In genomic region chr3:87079751-87080150, GRCm38 (mm10) we compare ENCODE assay signal across 21 mouse cellular contexts.
DNase-seq lines count a peak whose midpoint lies in the region; ATAC-seq and TF ChIP-seq lines count a peak whose summit lies in the region.
"Had no signal": no experiment of that assay in that cellular context is flagged by ENCODE, and none has a peak within 500 bp of the region (broad histone marks: within the 10 kb centered on the region; RNA-seq: fewer than 3 reads in every experiment).

No protein-coding gene starts in this region.

- no peaks in the 10 kb centered on the region for H3K9me3 ChIP-seq in forebrain, embryonic 11.5 days (ENCODE audit: control insufficient read depth, low read length)
- H3K9me3 ChIP-seq in forebrain, postnatal 0 days (ENCODE audit: low read length), result no peaks in the 10 kb centered on the region
- H3K9me3 ChIP-seq in heart, embryonic 10.5 days, result no peaks in the 10 kb centered on the region
- H3K9me3 ChIP-seq: embryonic facial prominence, embryonic 12.5 days; forebrain, embryonic 10.5 days; forebrain, embryonic 13.5 days; forebrain, embryonic 15.5 days had no signal

- no peaks in the 10 kb centered on the region for H3K27me3 ChIP-seq in forebrain, embryonic 11.5 days (ENCODE audit: control insufficient read depth, insufficient read depth, low read length)
- H3K27me3 ChIP-seq in forebrain, postnatal 0 days (ENCODE audit: insufficient read depth, low read length), result no peaks in the 10 kb centered on the region
- no peaks in the 10 kb centered on the region for H3K27me3 ChIP-seq in heart, embryonic 10.5 days (ENCODE audit: insufficient read depth, poor library complexity, severe bottlenecking)
- H3K27me3 ChIP-seq: forebrain, embryonic 13.5 days; forebrain, embryonic 15.5 days had no signal

- no peak overlapping the region for H3K4me3 ChIP-seq in forebrain, embryonic 11.5 days (ENCODE audit: low read depth, low read length)
- H3K4me3 ChIP-seq in forebrain, postnatal 0 days (ENCODE audit: low read depth, low read length), result no peak overlapping the region
- H3K4me3 ChIP-seq in heart, embryonic 10.5 days, result no peak overlapping the region
- H3K4me3 ChIP-seq: embryonic facial prominence, embryonic 12.5 days; erythroblast, embryonic 14.5 days; forebrain, embryonic 10.5 days; forebrain, embryonic 13.5 days; forebrain, embryonic 15.5 days had no signal

- H3K27ac ChIP-seq in forebrain, embryonic 11.5 days (ENCODE audit: low read depth, low read length), result no peak overlapping the region
- H3K27ac ChIP-seq in forebrain, postnatal 0 days (ENCODE audit: low read depth, low read length), result no peak overlapping the region
- no peak overlapping the region for H3K27ac ChIP-seq in heart, embryonic 10.5 days
- H3K27ac ChIP-seq: embryonic facial prominence, embryonic 12.5 days; forebrain, embryonic 10.5 days; forebrain, embryonic 13.5 days; forebrain, embryonic 15.5 days had no signal

- no peak for TF ChIP-seq CTCF in forebrain, postnatal 0 days (IDR thresholded peaks at IDR 0.05; ENCODE audit: low read depth)

- no peak overlapping the region for H3K9ac ChIP-seq in forebrain, embryonic 11.5 days (ENCODE audit: low read length)
- H3K9ac ChIP-seq in forebrain, postnatal 0 days, result no peak overlapping the region
- H3K9ac ChIP-seq: embryonic facial prominence, embryonic 12.5 days; forebrain, embryonic 13.5 days; forebrain, embryonic 15.5 days had no signal

- no peak for ATAC-seq in forebrain, embryonic 11.5 days (replicated peaks; ENCODE audit: low FRiP score)
- ATAC-seq in forebrain, postnatal 0 days, result no peak
- ATAC-seq: forebrain, embryonic 13.5 days; forebrain, embryonic 15.5 days had no signal

- H3K36me3 ChIP-seq in forebrain, embryonic 11.5 days (ENCODE audit: control insufficient read depth, insufficient read depth, low read length), result peaks cover 14% of the 10 kb centered on the region
- H3K36me3 ChIP-seq in forebrain, postnatal 0 days (ENCODE audit: insufficient read depth), result peaks cover 25% of the 10 kb centered on the region
- peaks cover 58% of the 10 kb centered on the region for H3K36me3 ChIP-seq in heart, embryonic 10.5 days

- DNase-seq in forebrain, embryonic 11.5 days (ENCODE audit: low spot score), result peak; percentile 10
- no peak for DNase-seq in forebrain, postnatal 0 days
- peak; percentile 55 for DNase-seq in heart, embryonic 10.5 days (ENCODE audit: low spot score)
- DNase-seq in heart, adult 8-10 months (ENCODE audit: low spot score), result no peak
- DNase-seq in urinary bladder, adult 2 months (ENCODE audit: low spot score), result peak; percentile 14
- DNase-seq in urinary bladder, adult 18-20 months (ENCODE audit: low spot score in 2 of 2), result no peak
- DNase-seq: adrenal gland, adult 2 months; adrenal gland, postnatal 10 days; adrenal gland, postnatal 25 days; cerebellum, adult 11 months; cerebellum, adult 18-20 months; cerebellum, adult 8-10 months; cerebellum, adult 9-11 months; cerebellum, postnatal 14 days; cerebellum, postnatal 36 days; embryo, embryonic 11 days had no signal

- no peaks in the 10 kb centered on the region for H3K4me1 ChIP-seq in forebrain, embryonic 11.5 days (replicated peaks; ENCODE audit: control insufficient read depth, insufficient read depth, low read length)
- no peaks in the 10 kb centered on the region for H3K4me1 ChIP-seq in forebrain, postnatal 0 days (ENCODE audit: insufficient read depth)
- H3K4me1 ChIP-seq in heart, embryonic 10.5 days, result no peaks in the 10 kb centered on the region
- H3K4me1 ChIP-seq: forebrain, embryonic 13.5 days; forebrain, embryonic 15.5 days had no signal

- WGBS in forebrain, embryonic 11.5 days, result 88% methylated on average over 4 of the region's 4 CpGs
- 90% methylated on average over 4 of the region's 4 CpGs for WGBS in forebrain, postnatal 0 days
- WGBS in heart, embryonic 10.5 days, result 81% methylated on average over 4 of the region's 4 CpGs

- H3K4me2 ChIP-seq in forebrain, embryonic 11.5 days (ENCODE audit: low read depth, low read length, severe bottlenecking), result no peak overlapping the region
- H3K4me2 ChIP-seq in forebrain, postnatal 0 days (ENCODE audit: low read depth), result no peak overlapping the region
- H3K4me2 ChIP-seq: embryonic facial prominence, embryonic 12.5 days; forebrain, embryonic 13.5 days; forebrain, embryonic 15.5 days had no signal

Comparison
In these comparisons a context has a peak if more than half of its experiments do, and no peak if none do; other contexts are left out.
1. DNase-seq: peak in forebrain, embryonic 11.5 days (single experiment), heart, embryonic 10.5 days (single experiment) and urinary bladder, adult 2 months (single experiment); none in forebrain, postnatal 0 days (single experiment), heart, adult 8-10 months (single experiment) and urinary bladder, adult 18-20 months (0 of 2).